Mouse (Mus musculus) adrenal gland, adult 2 months (tissue): ENCODE measurements at regions not wholly inside any gene's neighbourhood (a gene's known extent, or its start where the extent isn't known, plus 50 kb on each side); places are given as distances from the start of the nearest gene placed in this dataset.
"Not testable (repeated sequence)": the region's sequence is repeated elsewhere in the genome, so short reads cannot be mapped to it uniquely, and the experiment has no call there.

Experiments
- DNase-seq: peaks from one replicate; pipeline ENCODE4 v3.0.0; 2021

DNA sequence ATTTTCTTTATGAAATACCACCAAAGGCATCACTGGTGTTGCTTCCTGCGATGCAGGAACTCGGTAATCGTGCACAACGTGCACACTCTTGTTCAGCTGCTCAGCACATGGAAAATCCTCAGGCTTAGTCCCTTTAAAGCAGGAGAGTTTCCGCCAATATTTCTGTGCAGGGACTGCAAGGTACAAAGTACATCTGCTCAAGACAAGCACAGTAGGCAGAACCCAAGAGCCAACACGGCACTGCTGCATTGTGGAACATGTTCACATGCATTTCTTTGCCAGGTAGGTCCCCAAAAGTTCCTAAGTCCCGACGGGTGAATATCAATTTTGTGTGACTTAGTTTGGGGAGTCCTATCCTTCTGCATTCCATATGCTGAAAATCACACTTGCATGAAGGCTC is 808.0 kb upstream of the Pou3f3 start:
- no peak for DNase-seq

DNA sequence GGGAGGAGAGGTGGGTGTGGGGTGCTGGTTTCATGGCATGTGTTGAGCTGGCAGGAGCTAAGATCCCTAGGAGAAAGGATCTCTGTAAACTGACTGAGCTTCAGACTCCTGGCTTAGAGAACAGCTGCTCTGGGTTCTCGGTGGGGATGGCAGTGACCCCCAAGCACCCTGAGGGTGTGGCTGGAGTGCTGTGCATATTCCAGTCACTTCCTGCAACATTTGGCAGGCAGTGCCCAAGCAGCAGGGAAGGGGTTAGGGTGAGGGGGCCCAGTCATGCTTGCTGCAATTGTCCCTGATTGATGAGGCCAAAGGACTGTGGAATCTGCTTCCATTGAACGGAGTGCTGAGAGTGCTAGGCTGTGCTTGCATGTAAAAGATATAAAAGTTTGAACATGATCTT is 807.4 kb upstream of the Pou3f3 start:
- DNase-seq = no peak

DNA sequence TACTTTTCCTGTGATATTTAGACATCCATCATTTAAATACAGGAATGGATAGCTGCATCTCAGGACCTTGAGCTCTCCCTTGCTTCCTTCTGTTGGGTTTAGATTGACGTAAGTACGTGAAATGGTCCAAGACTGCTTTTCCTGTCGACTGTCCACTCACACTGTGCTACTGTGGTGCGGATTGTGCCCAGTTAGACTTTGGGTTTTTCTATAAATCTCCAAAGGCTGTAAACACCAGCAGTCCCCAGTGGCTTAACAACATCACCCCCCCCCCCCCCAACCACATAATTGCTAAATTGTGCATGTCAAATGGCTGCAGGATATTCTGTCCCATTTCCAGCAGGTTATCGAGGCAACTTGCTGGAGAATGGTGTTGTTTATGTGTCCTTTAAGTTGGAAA is 806.6 kb upstream of the Pou3f3 start:
- no peak for DNase-seq

DNA sequence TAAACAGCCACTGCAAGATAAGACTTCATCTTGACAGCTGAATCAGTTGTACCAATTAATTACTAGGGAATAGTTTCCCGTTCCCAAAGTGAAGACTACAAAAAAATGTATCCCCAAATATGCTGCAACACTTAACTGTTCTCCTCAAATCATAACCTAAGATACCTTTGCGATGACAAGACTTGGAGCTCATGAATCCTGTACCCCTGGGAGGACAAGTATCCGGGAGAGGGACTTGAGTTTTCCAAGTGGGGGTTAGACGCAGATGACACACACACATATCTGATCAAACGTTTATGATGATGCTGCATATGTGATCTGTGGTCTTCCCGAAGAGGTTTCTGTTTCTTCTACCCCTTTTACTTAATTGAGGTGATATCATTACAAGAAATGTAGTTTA is 805.6 kb upstream of the Pou3f3 start:
- no peak for DNase-seq

DNA sequence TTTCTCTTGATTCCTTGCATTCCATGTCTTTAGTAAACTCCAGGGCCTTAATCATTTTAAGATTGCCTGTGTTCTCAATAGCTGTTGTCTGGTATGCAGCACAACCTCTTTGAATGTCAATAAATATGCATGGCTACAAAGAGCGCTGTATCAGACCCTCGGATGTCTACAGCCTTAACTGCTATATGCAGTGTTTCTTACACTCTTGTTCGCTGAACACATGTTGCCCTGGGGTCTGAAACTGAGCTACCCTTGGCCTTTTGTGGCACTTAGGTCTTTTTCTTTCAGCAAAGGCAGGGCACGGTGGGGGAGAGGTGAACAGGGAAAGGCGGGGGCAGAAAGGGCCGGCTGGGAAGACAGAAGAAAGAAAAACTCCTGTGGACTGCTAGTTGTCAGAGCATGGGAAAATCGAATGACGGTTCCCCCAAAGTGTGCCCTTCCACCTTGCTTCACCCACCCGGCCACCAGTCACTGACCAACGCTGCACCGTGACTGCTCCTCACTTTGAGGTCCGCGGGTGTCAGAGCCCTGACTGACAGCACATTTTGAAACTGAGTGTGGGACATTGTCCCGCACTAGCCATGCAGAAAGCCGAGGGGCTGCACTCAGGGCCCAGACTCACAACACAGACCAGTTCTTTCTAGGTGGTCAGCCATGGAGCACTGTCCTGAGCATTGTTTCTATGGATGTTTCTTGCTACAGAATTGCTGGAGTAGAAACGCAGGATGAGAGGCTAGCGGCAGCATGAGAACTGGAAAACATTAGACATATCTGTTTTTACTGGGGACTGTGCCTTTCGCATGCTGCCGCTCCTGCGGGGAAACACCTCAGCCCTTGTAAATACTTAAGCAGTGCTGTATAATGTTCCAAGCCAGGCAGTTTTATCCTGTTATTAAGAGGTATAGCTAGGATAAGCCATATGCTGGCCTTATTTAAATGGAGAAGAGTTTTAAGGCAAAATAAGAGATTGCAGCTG is 804.6 kb upstream of the Pou3f3 start:
- no peak for DNase-seq

DNA sequence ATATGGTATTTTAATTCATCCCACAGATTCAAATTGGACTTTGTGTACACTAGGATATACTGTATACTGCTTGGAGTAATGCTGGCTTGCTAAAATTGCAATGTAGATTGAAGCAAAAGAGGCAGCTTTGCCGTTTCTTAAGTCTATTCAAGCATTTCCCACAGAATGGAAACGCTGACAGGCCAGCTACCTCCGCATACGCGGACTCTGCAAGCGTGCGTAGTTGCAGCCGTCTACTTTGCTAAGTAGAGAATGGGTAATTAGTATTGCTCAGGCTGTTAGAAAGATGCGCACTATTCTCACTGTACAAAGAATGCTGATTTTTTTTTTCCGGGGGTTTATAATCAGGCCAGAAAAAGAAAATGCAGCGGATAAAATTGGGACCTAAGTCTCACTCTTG is 803.8 kb upstream of the Pou3f3 start:
- DNase-seq = no peak

DNA sequence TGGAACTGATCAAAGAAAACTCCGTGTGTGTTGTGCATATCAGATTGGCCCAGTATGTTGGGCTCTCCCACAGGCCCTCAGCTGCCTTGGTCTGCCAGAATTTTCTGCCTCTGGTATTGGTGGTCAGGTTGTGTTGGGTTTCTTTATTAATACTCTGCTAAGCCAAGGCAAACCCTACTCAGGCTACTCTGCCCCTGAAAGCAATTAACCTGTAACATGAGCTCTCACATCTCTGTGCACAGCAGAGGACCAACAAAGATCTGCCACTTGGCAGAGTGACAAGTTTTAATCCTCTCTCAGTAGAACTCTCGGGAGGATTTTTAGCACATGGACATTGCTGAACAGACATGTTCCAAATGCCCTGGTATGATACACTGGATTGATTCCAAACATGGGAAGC is 803.2 kb upstream of the Pou3f3 start:
- DNase-seq = no peak

DNA sequence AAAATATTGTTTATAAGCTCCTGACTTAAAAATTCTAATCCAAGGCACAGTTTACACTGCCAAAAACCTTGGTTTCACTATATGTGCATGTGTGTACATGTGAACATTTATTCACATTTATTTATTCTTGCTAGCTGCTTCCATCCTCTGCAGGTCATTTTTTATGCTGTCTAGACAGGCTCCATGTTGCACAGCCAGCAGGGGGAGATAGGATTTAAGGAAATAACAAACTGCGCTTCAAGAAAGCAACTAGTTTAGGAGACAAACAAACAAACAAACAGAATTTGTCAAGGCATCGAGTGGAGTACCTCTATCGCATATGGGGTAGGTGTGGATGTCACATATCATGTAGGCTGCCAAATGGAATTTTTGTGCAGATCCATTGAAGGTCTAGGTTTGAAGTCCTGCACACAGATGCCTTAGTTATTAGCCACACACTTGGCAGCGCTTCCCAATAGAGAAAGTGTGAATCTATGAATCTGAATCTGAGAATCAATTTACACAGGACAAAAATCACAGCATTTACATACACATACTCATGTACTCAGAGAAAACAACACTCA is 797.7 kb upstream of the Pou3f3 start:
- no peak for DNase-seq

DNA sequence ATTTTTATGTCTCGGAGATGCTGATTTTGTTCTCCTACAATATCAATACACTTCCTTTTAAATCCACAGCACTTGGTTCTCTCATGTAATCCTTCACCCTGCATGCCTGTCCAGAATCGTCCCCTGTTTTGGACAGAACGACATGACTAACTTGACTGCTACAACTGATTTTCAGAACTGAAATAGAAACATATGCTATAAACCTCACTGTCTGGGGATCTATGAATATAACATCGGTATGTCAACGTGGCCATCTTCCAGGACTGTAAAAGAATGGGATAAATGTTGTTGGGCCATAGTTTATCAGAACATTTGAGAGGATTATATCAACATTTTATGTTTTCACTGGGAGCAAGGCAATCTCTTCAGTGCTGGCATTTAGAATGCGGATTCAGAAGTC is 795.2 kb upstream of the Pou3f3 start:
- no peak for DNase-seq

DNA sequence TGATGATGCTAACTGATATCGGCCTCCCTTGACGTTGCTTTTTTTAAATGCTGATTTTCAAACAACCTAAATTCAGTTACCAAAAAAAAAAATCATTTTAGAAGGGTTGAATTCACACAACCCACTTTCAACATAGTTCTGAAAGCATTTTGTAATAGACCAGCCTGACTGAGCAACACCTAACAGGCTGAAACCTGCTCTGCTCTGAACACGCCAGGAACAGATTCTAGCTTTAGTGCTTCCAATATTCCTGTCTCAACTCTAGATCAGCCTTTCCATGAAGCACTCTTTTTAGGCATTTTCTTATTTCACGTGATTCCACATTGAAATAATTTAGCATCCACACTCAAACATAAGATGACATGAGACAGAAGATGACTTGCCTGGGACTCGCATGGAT is 789.6 kb upstream of the Pou3f3 start:
- DNase-seq = no peak

DNA sequence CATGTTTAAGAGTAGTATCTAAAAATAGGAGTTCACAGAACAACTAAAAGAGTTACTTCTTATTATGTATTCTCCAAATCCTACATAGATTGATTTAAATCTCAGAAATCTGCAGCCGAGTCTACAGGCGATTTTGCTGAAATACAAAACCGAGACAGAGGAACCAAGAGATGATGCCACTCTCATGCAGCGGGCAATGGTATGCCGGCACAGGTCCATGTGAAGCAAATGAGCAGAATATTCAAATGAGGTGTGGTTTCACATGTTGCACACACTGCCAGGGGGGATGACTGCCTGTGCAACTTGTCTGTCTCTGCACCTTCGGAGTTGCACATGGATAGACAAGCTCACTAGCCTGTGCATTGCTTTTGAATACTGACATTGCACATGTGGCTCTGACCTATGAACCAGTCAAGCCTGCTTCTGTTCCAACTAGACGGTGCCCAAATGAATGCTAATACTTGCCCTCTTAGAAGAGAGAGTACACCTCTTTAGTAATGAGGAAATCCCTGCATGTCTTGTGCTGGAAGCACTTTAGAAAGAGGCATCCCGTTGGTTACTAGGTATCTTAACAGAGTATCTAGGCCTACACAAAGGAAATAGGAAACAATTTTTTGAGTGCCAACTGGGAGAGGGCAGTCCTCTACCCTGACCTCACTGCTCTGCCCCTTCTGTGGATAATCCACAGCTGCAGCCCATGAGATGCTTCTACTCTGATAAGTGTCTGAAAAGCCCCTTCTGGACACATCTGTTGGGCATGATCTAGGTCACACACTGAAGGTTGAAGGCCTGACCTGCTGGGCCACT is 787.4 kb upstream of the Pou3f3 start:
- no peak for DNase-seq

DNA sequence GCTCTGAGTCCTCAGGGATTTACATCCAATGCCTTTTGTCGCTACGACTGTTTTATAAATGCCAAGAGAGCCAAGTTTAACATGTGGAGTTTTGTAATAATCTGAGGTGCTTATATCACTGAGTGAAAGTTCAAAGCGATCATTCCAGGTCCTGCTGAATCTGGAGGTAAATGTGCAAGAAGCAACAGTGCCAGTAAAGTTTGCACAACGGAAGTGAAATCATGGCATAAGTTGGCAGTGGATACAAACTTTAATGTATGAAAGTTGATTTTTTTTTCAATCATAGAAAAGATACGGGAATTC is 786.8 kb upstream of the Pou3f3 start:
- DNase-seq = no peak

DNA sequence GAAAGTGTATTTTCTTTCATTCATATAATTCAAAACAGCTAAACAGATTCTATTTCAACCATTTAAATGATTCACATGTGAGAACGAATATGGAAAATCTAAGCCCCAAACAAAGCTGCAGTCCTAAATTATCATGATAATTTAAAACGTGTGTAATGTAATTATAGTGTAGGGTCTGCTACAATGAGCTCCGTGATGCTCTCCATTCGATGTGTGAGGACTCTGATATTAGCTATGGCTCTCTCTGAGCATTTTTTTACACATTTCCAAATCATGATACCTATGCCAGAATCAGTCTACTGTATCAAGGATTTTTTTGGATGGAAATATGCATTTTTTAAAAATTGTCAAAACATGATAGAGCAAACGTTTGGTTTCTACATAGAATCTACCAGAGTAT is 785.8 kb upstream of the Pou3f3 start:
- DNase-seq = no peak

DNA sequence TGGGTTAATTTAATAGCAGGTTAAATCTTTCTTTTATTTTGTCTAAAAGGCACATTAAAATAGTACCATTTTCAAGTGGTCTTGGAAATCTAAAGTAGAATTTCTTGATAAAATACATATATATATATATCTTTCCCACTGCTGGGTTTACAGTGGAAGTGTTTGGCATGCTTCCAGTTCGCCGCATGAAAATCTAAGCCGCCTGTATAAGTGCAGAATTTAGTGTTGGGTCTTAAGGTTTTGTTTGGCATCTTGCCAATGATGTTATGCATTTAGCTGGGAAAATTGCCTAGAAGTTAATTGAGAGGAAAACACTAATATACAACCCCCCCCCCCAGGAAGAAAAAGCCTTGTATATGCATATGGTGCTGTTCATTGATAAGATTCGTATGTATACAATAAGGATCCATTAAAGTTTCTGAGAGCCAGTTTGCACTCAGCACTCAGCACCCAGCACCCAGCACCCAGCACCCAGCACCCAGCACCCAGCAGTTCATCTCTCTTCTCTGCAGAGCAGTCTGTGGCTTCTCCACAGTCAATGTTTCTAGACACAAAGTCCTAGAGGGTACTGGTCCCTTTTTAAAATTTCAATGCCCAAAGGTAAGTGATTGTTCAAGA is 778.7 kb upstream of the Pou3f3 start:
- DNase-seq = no peak

DNA sequence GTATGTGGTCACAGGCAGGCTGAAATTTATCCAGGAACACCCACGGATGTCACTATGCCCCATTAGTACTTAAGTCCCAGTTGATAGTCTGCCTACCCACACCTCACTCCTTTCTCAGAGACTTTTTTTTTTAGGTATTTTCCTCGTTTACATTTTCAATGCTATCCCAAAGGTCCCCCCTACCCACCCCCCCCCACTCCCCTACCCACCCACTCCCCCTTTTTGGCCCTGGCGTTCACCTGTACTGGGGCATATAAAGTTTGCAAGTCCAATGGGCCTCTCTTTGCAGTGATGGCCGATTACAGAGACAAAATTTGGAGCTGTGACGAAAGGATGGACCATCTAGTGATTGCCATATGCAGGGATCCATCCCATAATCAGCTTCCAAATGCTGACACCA is 777.8 kb upstream of the Pou3f3 start:
- not testable (repeated sequence) for DNase-seq

DNA sequence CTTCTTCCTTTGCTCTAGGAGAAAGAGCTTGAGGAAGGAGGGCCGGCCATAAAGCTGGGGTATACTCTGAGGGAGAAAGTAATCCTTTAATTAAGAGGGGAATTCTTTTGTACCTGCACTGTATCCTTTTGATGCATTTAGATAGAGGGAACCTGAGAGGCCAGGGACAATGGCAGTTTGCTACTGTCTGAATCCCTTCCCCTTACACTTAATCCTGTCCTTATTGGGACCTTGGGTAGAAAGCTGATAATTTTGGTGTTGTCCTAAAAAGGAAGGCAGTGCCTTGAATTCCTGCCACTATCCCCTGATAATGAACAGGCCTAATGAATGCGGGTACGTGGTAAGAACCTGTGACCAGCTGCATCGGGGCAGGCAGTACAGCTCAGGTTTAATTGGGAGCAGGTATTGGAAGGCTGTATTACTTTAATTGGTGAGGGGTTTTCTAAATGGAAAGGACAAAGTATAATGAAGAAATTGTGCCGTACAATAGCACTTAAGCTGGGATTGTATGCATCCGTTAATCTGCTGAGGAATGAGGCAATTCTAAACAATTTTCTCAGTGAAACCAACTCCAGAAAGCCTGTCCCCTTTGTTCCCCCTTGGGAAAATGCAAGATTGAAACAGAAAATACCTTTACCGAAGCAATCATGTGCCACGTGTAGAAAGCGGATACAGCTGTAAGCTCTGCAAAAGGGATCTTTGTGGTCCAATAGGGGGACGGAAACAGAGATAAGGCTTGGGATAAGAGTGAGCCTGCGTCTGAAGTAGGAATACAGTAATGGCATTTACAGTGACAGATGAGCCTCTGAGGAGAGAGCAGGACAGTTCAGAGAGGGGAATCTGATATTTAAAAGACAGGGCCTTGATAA is 776.9 kb upstream of the Pou3f3 start:
- no peak for DNase-seq

DNA sequence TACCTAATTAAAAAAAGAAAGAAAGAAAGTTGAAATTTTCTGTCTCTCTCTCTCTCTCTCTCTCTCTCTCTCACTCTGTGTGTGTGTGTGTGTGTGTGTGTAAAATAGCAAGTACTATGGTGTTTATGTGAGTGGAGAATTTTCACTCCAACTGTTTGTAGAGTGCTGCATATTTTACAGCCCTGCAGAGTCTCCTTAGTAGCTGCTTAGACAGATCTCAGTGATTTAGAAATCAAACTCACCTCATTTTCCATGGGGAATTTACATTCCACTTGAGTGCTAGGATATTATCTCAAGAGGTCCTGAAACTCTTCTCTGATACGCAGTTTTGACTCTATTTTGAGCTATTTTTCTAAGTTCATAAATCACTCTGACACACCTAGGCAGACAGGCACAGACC is 761.8 kb upstream of the Pou3f3 start:
- no peak for DNase-seq

DNA sequence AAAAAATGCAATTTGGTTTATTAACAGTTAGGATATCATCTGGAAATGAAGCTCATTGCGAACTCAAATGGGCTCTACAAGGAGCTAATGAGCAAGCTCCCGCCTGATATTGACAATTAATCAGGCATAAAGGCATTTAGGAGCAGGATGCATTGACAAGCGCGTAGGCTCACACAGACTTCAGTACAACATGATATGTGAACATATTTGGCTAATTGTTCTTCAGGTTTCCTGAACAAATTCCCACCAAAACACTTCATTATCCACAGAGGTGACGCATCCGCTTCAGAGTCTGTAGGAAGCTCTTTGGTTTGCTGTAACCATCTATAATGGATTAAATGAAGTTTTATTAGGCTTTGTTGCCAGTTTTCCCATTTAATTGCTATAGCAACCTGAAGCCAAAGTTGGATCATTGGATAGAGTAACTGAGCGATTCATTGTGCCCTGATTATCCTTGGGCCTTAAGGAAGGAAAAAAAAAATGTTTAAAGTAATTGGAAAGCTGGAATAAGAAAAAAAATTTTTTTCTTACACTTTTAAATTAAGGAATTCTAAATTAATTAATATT is 759.6 kb upstream of the Pou3f3 start:
- no peak for DNase-seq

DNA sequence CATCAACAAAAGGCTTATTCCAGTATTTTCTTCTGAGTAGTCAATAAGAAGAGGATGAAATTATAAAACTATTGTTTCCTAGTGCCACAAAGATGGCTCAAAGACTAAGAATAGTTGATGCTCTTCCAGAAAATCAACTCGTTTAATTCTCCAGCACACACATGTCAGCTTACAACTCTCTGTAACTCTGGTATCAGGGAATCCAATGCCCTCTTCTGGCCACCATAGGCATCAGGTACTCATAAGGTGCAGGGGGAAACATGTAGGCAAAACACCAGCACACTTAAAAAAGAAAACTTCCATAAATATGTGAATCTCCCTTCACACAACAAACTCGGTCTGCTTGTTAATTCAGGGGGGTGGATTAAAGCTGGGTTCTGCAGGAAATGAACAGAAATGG is 734.6 kb upstream of the Pou3f3 start:
- DNase-seq = no peak

DNA sequence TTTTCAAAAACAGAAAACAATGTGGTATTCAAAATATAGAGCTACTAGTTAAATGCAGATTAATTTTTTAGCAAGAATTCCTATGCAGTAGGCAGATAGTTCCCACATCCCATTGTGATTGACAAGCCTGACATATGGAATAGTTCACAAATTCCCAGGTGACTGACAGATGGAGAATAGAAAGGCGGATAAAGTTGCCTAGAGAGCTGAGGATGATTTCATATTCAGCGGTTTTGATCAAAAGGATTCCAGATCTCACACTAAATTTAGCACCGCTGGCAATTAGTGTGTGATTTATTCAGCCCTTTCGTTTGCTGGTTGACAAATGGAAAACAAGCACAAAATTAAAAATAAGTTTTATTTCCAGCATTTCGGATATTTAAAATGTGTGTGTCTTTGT is 714.0 kb upstream of the Pou3f3 start:
- no peak for DNase-seq

DNA sequence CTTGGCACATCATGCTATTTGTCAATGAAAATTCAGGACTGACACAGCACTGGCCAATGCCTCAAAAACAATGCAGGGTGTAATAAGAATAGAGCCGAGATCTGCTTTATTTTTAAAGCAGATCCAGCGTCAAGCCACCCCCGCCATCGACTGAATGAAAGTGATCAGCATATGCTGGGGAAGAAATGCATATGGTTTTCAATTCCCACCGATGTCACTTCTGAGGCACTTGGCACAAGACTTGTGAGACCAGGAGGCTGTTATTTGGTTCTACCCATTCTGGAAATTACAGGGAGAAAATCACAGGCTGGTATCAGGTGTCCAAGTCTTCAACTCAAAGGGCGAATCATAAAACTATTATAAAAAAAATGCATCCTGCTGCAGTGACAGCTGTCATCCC is 689.3 kb upstream of the Pou3f3 start:
- no peak for DNase-seq
